Mouse (Mus musculus): ENCODE measurements around the gene 3110009E18Rik. TPM values are rescaled to one million over a fixed set of nuclear protein-coding genes. Genes with fewer than 3 reads are reported as not detected.

Gene 3110009E18Rik
- polyA plus RNA-seq, 1 experiment, result 7.7 TPM

DNA sequence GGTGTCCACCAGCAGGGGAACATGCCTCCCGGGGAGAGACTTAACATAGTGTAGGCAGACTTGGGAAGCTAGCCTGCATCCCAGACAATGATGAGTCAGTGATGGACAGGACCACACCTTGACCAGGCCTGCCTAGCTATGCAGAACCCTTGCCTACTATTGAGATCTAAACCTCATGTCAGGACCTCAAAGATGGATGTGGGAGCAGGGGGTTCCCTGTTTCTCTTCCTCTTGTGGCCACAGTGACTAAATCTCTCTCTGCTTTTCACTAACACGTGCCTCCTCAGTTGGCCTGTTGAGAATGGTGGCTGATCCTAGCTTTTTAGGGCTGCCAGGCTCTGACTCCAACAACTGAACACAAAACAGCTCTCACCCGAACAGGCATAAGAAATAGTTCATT, 81.6 kb downstream of the 3110009E18Rik start:
- Histone ChIP-seq H3K4me1 (ENCODE audit: control insufficient read depth, insufficient read depth, low read length) (no peaks in the 10 kb centered on the region), H3K27ac (ENCODE audit: insufficient read depth, low read length) (no peak overlapping the region), H3K4me3 (replicated peaks; ENCODE audit: insufficient read depth, low read depth, low read length) (no peak overlapping the region), H3K27me3 (ENCODE audit: control insufficient read depth, insufficient read depth, low read length) (no peaks in the 10 kb centered on the region)
- WGBS, result 34% methylated on average over 3 of the region's 3 CpGs
- TF ChIP-seq POLR2A (IDR thresholded peaks at IDR 0.05; ENCODE audit: borderline replicate concordance, insufficient read depth, low read length) (no peak), CTCF (IDR thresholded peaks at IDR 0.05; ENCODE audit: borderline replicate concordance, insufficient read depth, low read depth, low read length) (no peak)
- no peak for DNase-seq

DNA sequence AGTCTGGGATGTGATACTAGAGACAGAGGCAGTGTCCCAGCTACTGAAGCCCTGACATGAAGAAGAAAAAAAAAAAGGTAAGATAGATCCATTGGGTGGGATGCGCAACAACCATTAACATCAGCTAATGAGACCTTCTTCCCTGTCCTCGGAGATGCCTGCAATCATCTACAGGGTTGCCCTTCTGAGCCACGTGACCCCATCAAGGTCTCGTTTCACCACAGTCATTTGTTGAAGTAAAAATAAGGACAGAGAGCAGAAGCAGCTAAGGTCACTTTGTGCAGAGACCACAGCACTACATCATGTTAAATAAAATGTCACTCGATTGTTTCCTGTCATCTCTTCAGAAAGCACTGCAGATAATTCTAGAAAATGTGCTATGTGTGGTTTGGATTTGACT, 82.8 kb downstream of the 3110009E18Rik start:
- Histone ChIP-seq H3K27me3 (ENCODE audit: control insufficient read depth, insufficient read depth, low read length) (no peaks in the 10 kb centered on the region), H3K27ac (ENCODE audit: insufficient read depth, low read length) (no peak overlapping the region), H3K4me3 (replicated peaks; ENCODE audit: insufficient read depth, low read depth, low read length) (no peak overlapping the region), H3K4me1 (ENCODE audit: control insufficient read depth, insufficient read depth, low read length) (no peaks in the 10 kb centered on the region)
- DNase-seq, result no peak
- 87% methylated on average over 5 of the region's 5 CpGs for WGBS
- TF ChIP-seq CTCF (IDR thresholded peaks at IDR 0.05; ENCODE audit: borderline replicate concordance, insufficient read depth, low read depth, low read length) (no peak), POLR2A (IDR thresholded peaks at IDR 0.05; ENCODE audit: borderline replicate concordance, insufficient read depth, low read length) (no peak)

DNA sequence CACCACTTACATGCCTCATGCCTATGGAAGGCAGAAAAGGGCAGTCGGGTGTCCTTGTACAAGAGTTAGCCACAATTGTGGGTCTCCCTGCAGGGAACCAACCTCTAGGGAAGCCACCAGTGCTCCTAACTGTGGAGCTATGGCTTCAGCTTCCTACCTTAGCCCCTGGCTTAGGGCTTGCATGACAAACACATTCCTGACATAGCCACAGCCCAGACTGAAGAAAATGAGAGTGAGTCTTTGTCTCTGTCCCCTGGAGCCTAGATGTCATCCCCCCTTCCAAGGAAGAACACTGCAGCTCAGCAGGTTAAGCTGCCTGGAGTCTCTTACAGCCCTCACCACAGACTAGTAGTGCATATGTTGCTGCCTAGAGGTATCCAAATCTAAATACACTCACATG, 83.8 kb downstream of the 3110009E18Rik start:
- no peak overlapping the region for H3K4me3 ChIP-seq (replicated peaks; ENCODE audit: insufficient read depth, low read depth, low read length)
- 53% methylated on average over 1 of the region's 1 CpGs for WGBS
- H3K27me3 ChIP-seq (ENCODE audit: control insufficient read depth, insufficient read depth, low read length), result no peaks in the 10 kb centered on the region
- TF ChIP-seq POLR2A (IDR thresholded peaks at IDR 0.05; ENCODE audit: borderline replicate concordance, insufficient read depth, low read length), result no peak
- TF ChIP-seq CTCF (IDR thresholded peaks at IDR 0.05; ENCODE audit: borderline replicate concordance, insufficient read depth, low read depth, low read length), result no peak
- H3K4me1 ChIP-seq (ENCODE audit: control insufficient read depth, insufficient read depth, low read length), result no peaks in the 10 kb centered on the region
- H3K27ac ChIP-seq (ENCODE audit: insufficient read depth, low read length), result no peak overlapping the region
- no peak for DNase-seq

DNA sequence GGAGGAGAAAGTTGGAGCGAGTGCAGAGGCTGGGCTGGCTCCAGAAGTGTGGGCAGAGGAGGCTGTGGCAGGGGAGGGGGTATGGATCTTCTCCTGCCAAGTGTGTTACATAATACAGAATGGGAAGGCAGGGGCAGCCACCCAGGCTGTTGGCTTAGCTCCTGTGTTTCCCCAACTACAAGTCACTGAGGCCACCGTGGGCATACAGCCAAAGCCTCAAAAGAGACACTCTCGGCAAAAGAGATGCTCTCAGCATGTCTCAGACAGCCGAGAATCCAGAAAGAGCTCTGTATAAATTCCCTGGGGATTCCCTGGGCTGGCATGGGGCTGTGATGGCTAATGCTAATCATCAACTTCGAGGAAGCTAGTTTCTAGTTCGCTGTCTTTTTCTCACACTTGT, 86.6 kb downstream of the 3110009E18Rik start:
- WGBS, result 11% methylated on average over 6 of the region's 6 CpGs
- no peak for TF ChIP-seq POLR2A (IDR thresholded peaks at IDR 0.05; ENCODE audit: borderline replicate concordance, insufficient read depth, low read length)
- TF ChIP-seq CTCF (IDR thresholded peaks at IDR 0.05; ENCODE audit: borderline replicate concordance, insufficient read depth, low read depth, low read length), result no peak

DNA sequence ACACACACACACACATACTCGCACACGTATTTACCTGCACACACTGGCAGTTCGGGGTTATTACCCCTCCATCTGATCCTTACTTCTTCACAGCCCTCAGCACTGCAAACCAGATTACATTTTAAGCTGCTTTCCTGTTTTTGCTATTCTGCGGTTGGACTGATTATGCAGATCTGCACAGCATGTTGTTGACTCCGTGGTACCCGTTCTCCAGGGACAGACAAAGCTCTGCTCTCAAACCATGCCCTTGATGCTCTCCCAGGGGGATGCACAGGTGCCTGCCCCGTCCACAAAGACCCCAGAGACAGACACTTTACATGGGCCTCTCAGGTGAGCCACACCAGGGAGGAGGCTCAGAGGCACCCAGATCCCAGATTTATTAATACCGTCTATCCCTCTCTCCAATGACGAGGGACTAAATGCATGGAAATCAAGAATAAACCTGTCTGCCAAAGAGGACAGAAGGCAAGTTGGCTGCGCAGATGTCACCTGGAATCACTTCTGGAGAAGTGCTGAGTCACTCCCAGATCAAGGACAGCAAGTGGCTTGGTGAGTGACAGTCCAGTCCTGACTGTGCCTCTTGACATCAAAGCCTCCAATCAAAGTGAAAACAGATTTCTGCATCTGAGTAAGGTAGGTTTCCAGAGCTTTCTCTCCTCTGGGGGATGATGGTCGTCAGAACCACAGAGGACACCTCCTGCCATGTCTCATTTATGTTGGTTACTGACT, 87.7 kb downstream of the 3110009E18Rik start:
- DNase-seq, result no peak

More for the DNA sequence above, 86.6 kb downstream of the 3110009E18Rik start:
- no peak overlapping the region for H3K27ac ChIP-seq (ENCODE audit: insufficient read depth, low read length)
- H3K4me3 ChIP-seq (replicated peaks; ENCODE audit: insufficient read depth, low read depth, low read length), result no peak overlapping the region
- peak; percentile 21 to 52 for DNase-seq
- H3K27me3 ChIP-seq (ENCODE audit: control insufficient read depth, insufficient read depth, low read length), result no peaks in the 10 kb centered on the region
- H3K4me1 ChIP-seq (ENCODE audit: control insufficient read depth, insufficient read depth, low read length), result no peaks in the 10 kb centered on the region

DNA sequence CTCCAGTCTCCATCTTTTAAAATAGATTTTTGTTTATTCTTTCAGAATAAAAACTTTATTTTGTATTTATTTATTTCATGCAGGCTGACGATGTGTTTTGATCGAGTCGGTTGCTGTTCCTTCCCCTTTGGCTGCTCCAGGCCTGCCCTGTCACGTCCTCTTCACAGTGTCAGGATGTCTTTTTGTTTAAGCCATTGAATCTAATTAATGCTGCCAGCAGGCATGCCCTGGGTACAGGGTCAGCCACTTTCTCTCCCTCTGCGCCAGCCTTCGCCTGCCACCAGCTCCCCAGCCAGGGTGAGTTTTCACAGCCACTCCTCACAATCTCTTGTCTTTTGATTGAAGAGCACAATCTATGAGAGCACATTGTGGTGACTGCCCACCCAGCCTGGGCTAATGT, 99.9 kb downstream of the 3110009E18Rik start:
- Histone ChIP-seq H3K4me3 (replicated peaks; ENCODE audit: insufficient read depth, low read depth, low read length) (no peak overlapping the region), H3K27me3 (ENCODE audit: control insufficient read depth, insufficient read depth, low read length) (no peaks in the 10 kb centered on the region), H3K4me1 (ENCODE audit: control insufficient read depth, insufficient read depth, low read length) (no peaks in the 10 kb centered on the region), H3K27ac (ENCODE audit: insufficient read depth, low read length) (no peak overlapping the region)
- no peak for DNase-seq
- no peak for TF ChIP-seq POLR2A (IDR thresholded peaks at IDR 0.05; ENCODE audit: borderline replicate concordance, insufficient read depth, low read length)
- TF ChIP-seq CTCF (IDR thresholded peaks at IDR 0.05; ENCODE audit: borderline replicate concordance, insufficient read depth, low read depth, low read length), result no peak
- WGBS, result 17% methylated on average over 6 of the region's 6 CpGs

More for the DNA sequence above, 87.7 kb downstream of the 3110009E18Rik start:
- H3K27me3 ChIP-seq (ENCODE audit: control insufficient read depth, insufficient read depth, low read length), result no peaks in the 10 kb centered on the region
- TF ChIP-seq POLR2A (IDR thresholded peaks at IDR 0.05; ENCODE audit: borderline replicate concordance, insufficient read depth, low read length) (no peak), CTCF (IDR thresholded peaks at IDR 0.05; ENCODE audit: borderline replicate concordance, insufficient read depth, low read depth, low read length) (no peak)
- H3K4me1 ChIP-seq (ENCODE audit: control insufficient read depth, insufficient read depth, low read length), result no peaks in the 10 kb centered on the region
- no peak overlapping the region for H3K4me3 ChIP-seq (replicated peaks; ENCODE audit: insufficient read depth, low read depth, low read length)
- WGBS, result 54% methylated on average over 11 of the region's 11 CpGs
- H3K27ac ChIP-seq (ENCODE audit: insufficient read depth, low read length), result no peak overlapping the region

DNA sequence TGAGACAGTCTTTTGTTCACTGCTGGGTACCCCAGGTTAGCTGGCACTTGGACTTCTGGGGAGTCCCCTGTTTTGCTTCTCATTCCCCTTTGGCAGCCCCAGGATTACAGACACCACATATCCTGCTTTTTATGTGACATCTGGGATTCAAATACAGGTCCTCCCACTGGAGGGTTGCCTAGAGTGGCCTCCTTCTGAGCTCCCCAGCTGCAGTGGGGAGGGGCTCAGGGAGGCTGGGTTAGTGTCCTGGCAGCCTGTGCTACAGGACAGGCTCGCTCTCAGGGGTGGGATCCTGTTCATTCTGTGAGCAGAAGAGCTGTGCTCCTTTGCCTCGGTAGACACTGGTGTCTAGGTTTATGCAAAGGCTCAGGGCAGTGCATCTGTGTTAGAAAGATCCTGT, 100.3 kb downstream of the 3110009E18Rik start:
- Histone ChIP-seq H3K4me1 (ENCODE audit: control insufficient read depth, insufficient read depth, low read length) (no peaks in the 10 kb centered on the region), H3K27me3 (ENCODE audit: control insufficient read depth, insufficient read depth, low read length) (no peaks in the 10 kb centered on the region), H3K4me3 (replicated peaks; ENCODE audit: insufficient read depth, low read depth, low read length) (no peak overlapping the region), H3K27ac (ENCODE audit: insufficient read depth, low read length) (no peak overlapping the region)
- no peak for DNase-seq
- TF ChIP-seq POLR2A (IDR thresholded peaks at IDR 0.05; ENCODE audit: borderline replicate concordance, insufficient read depth, low read length), result no peak
- TF ChIP-seq CTCF (IDR thresholded peaks at IDR 0.05; ENCODE audit: borderline replicate concordance, insufficient read depth, low read depth, low read length), result no peak
- WGBS, result 17% methylated on average over 2 of the region's 2 CpGs

DNA sequence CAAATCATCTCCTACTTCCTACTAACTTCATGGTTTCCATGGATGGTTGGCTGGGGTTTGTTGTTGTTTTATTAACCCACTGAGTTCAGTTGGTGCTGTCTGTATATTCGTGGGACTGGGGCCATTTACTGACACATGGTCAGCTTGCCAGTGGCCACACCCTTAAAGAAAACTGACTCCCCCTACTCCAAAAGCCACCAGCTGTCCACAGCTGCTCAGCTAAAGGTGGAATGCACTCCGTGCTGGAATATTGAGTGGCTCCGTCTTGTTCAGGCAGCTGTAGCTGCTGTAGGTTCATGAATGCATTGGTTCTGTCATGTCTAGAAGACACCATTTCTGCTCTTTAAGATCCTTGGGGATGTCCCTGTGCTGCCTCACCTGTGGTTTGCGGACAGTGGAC, 102.6 kb downstream of the 3110009E18Rik start:
- 74% methylated on average over 4 of the region's 4 CpGs for WGBS

More for the DNA sequence above, 102.6 kb downstream of the 3110009E18Rik start:
- H3K4me3 ChIP-seq (replicated peaks; ENCODE audit: insufficient read depth, low read depth, low read length), result no peak overlapping the region
- no peaks in the 10 kb centered on the region for H3K27me3 ChIP-seq (ENCODE audit: control insufficient read depth, insufficient read depth, low read length)
- TF ChIP-seq CTCF (IDR thresholded peaks at IDR 0.05; ENCODE audit: borderline replicate concordance, insufficient read depth, low read depth, low read length) (no peak), POLR2A (IDR thresholded peaks at IDR 0.05; ENCODE audit: borderline replicate concordance, insufficient read depth, low read length) (no peak)
- H3K27ac ChIP-seq (ENCODE audit: insufficient read depth, low read length), result no peak overlapping the region
- no peaks in the 10 kb centered on the region for H3K4me1 ChIP-seq (ENCODE audit: control insufficient read depth, insufficient read depth, low read length)
- DNase-seq, result no peak
